Mouse (Mus musculus) MEL (cell line): ENCODE measurements around the gene Card9. TPM values are rescaled to one million over a fixed set of nuclear protein-coding genes. Genes with fewer than 3 reads are reported as not detected.
A peak's percentile ranks its signal among the peaks of the same experiment; 100 is the strongest.

ENCODE experiments used
- DNase-seq: peaks from one replicate; pipeline ENCODE4 v3.0.0; 2011; ENCODE audit warnings: low read depth, low spot score
- H3K27ac ChIP-seq: 2 replicates; pipeline ENCODE4 v1.5.1; 2012; ENCODE audit warnings: low read depth, mild to moderate bottlenecking, control low read depth, low read length, moderate library complexity; ENCODE audit not compliant: control insufficient read depth
- H3K27me3 ChIP-seq, 2 experiments: fragments of 150-350 bp in 1 of 2; sonication (generic) in 1 of 2; 2 replicates each; pipeline ENCODE4 v1.6.1; 2012; ENCODE audit warnings: low read length in 2 of 2, mild to moderate bottlenecking in 2 of 2, improper control_type of control experiment in 1 of 2, moderate library complexity in 1 of 2; ENCODE audit not compliant: insufficient read depth in 2 of 2, control insufficient read depth in 1 of 2
- H3K36me3 ChIP-seq, 2 experiments: 2 replicates each; pipeline ENCODE4 v1.6.1; 2012 to 2014; ENCODE audit warnings: low read length in 2 of 2, improper control_type of control experiment in 1 of 2, inconsistent platforms in 1 of 2, mild to moderate bottlenecking in 1 of 2; ENCODE audit not compliant: insufficient read depth in 2 of 2, control insufficient read depth in 1 of 2
- H3K4me1 ChIP-seq, 2 experiments: fragments of 150-350 bp in 1 of 2; sonication (generic) in 1 of 2; 2 replicates each; pipeline ENCODE4 v1.6.1; 2012; ENCODE audit warnings: low read length in 2 of 2, improper control_type of control experiment in 1 of 2, mild to moderate bottlenecking in 1 of 2; ENCODE audit not compliant: insufficient read depth in 2 of 2, control insufficient read depth in 1 of 2
- H3K4me3 ChIP-seq, 2 experiments: fragments of 150-350 bp in 1 of 2; sonication (generic) in 1 of 2; 2 replicates each; pipeline ENCODE4 v1.5.1; 2012; ENCODE audit warnings: low read depth in 2 of 2, low read length in 2 of 2, mild to moderate bottlenecking in 2 of 2, moderate library complexity in 2 of 2, control low read depth in 1 of 2, improper control_type of control experiment in 1 of 2; ENCODE audit not compliant: control insufficient read depth in 1 of 2, insufficient read depth in 1 of 2
- H3K79me2 ChIP-seq: 2 replicates; pipeline ENCODE4 v1.6.1; 2012; ENCODE audit warnings: mild to moderate bottlenecking, low read length, moderate library complexity; ENCODE audit not compliant: control insufficient read depth, poor library complexity, insufficient read depth
- H3K9ac ChIP-seq: 2 replicates; pipeline ENCODE4 v1.6.1; 2012; ENCODE audit warnings: low read depth, mild to moderate bottlenecking, control low read depth, low read length, moderate library complexity; ENCODE audit not compliant: control insufficient read depth, poor library complexity, severe bottlenecking
- H3K9me3 ChIP-seq: fragments of 150-350 bp; sonication (generic); replicated peaks from 2 replicates; pipeline ENCODE4 v1.6.1; 2012; ENCODE audit warnings: mild to moderate bottlenecking, low read length, improper control_type of control experiment, moderate library complexity; ENCODE audit not compliant: insufficient read depth
- BHLHE40 ChIP-seq: IDR thresholded peaks from 2 replicates; pipeline ENCODE4 v1.6.1; 2012; ENCODE audit warnings: low read depth, mild to moderate bottlenecking, inconsistent platforms, low read length, improper control_type of control experiment, borderline replicate concordance
- CHD1 ChIP-seq: IDR thresholded peaks from 2 replicates; pipeline ENCODE4 v1.6.1; 2012; ENCODE audit warnings: low read depth, mild to moderate bottlenecking, inconsistent platforms, low read length, improper control_type of control experiment
- E2F4 ChIP-seq: IDR thresholded peaks from 2 replicates; pipeline ENCODE4 v1.6.1; 2011; ENCODE audit warnings: low read depth, low read length, improper control_type of control experiment, borderline replicate concordance
- ELF1 ChIP-seq: IDR thresholded peaks from 2 replicates; pipeline ENCODE4 v1.6.1; 2014; ENCODE audit warnings: low read depth, mild to moderate bottlenecking, inconsistent platforms, low read length, improper control_type of control experiment, moderate library complexity
- ETS1 ChIP-seq: IDR thresholded peaks from 2 replicates; pipeline ENCODE4 v1.6.1; 2012; ENCODE audit warnings: low read depth, mild to moderate bottlenecking, inconsistent platforms, low read length, improper control_type of control experiment, moderate library complexity
- GABPA ChIP-seq: IDR thresholded peaks from 2 replicates; pipeline ENCODE4 v1.6.1; 2012; ENCODE audit warnings: low read depth, mild to moderate bottlenecking, inconsistent platforms, low read length, improper control_type of control experiment, moderate library complexity
- JUND ChIP-seq: IDR thresholded peaks from 2 replicates; pipeline ENCODE4 v1.6.1; 2011; ENCODE audit warnings: low read depth, mild to moderate bottlenecking, improper control_type of control experiment, low read length
- MAX ChIP-seq: IDR thresholded peaks from 2 replicates; pipeline ENCODE4 v1.6.1; 2011; ENCODE audit warnings: low read length, improper control_type of control experiment
- MEF2A ChIP-seq: IDR thresholded peaks from 2 replicates; pipeline ENCODE4 v1.6.1; 2014; ENCODE audit warnings: low read depth, mild to moderate bottlenecking, inconsistent platforms, low read length, improper control_type of control experiment; ENCODE audit not compliant: poor library complexity, insufficient replicate concordance, severe bottlenecking; ENCODE audit errors: extremely low read depth
- MXI1 ChIP-seq: IDR thresholded peaks from 2 replicates; pipeline ENCODE4 v1.6.1; 2011; ENCODE audit warnings: mild to moderate bottlenecking, low read depth, low read length, improper control_type of control experiment
- MYB ChIP-seq: IDR thresholded peaks from 2 replicates; pipeline ENCODE4 v1.6.1; 2011; ENCODE audit warnings: mild to moderate bottlenecking, low read depth, low read length, improper control_type of control experiment
- MYC ChIP-seq: IDR thresholded peaks from 2 replicates; pipeline ENCODE4 v1.6.1; 2011; ENCODE audit warnings: low read depth, mild to moderate bottlenecking, low read length, improper control_type of control experiment, moderate library complexity
- NRF1 ChIP-seq: IDR thresholded peaks from 2 replicates; pipeline ENCODE4 v1.6.1; 2014; ENCODE audit warnings: low read depth, mild to moderate bottlenecking, inconsistent platforms, low read length, improper control_type of control experiment, moderate library complexity; ENCODE audit not compliant: poor library complexity, insufficient read depth, severe bottlenecking
- POLR2A ChIP-seq, 2 experiments: IDR thresholded peaks; 2 replicates each; pipeline ENCODE4 v1.6.1; 2011 to 2012; ENCODE audit warnings: low read length in 2 of 2, mild to moderate bottlenecking in 2 of 2, control low read depth in 1 of 2, improper control_type of control experiment in 1 of 2, low read depth in 1 of 2, moderate library complexity in 1 of 2; ENCODE audit not compliant: control insufficient read depth in 1 of 2, insufficient read depth in 1 of 2, poor library complexity in 1 of 2
- POLR2AphosphoS5 ChIP-seq: IDR thresholded peaks from 2 replicates; pipeline ENCODE4 v1.6.1; 2012; ENCODE audit warnings: low read depth, borderline replicate concordance, mild to moderate bottlenecking, inconsistent platforms, low read length, moderate library complexity, mixed read lengths
- SIN3A ChIP-seq: IDR thresholded peaks from 2 replicates; pipeline ENCODE4 v1.6.1; 2012; ENCODE audit warnings: low read length, improper control_type of control experiment, inconsistent platforms
- USF1 ChIP-seq: IDR thresholded peaks from 2 replicates; pipeline ENCODE4 v1.6.1; 2014; ENCODE audit warnings: low read depth, mild to moderate bottlenecking, inconsistent platforms, low read length, improper control_type of control experiment, moderate library complexity
- polyA plus RNA-seq, 2 experiments: library from polyadenylated mRNA; stranded (reverse) in 1 of 2; unstranded in 1 of 2; fragments of >175 nt in 1 of 2; fragments of >200 nt in 1 of 2; gene quantifications; 2 replicates each; pipeline versions ENCODE4 v1.2.1 to v1.2.4; 2012; ENCODE audit warnings: low replicate concordance in 2 of 2, low read depth in 1 of 2; ENCODE audit not compliant: insufficient read length in 2 of 2, insufficient read depth in 1 of 2, missing spikeins in 1 of 2
- total RNA-seq: library from RNA; depleted of rRNA; stranded (reverse); fragments of 300-350 nt; gene quantifications from 2 replicates; pipeline ENCODE4 v1.2.3, GENCODE M21; 2012

The Card9 gene
- total and polyA plus RNA-seq, 3 experiments, result 0.35 to 0.72 TPM; not detected in 1

GRCm38 (mm10) chr2:26342044-26342443, 18.7 kb downstream of the Card9 start:
- no peak overlapping the region for H3K4me3 ChIP-seq
- H3K27ac ChIP-seq, result no peak overlapping the region
- no peaks in the 10 kb centered on the region for H3K79me2 ChIP-seq
- no peaks in the 10 kb centered on the region for H3K9me3 ChIP-seq
- TF ChIP-seq ETS1 (no peak), MYB (no peak), POLR2AphosphoS5 (no peak), MYC (0 out of 2 replicates have a peak, but pooled peaks have one; percentile 41), MXI1 (peak; percentile 87), MAX (peak; percentile 90), SIN3A (peak; percentile 56), USF1 (peak; percentile 65; the same call in 1 of the 2 replicates)
- H3K27me3 ChIP-seq, result no peaks in the 10 kb centered on the region
- H3K36me3 ChIP-seq, result no peaks in the 10 kb centered on the region
- H3K4me1 ChIP-seq, result peaks cover 0 to 12% of the 10 kb centered on the region in 2 experiments; a peak in 2 of 4 replicates
- DNase-seq, result peak; percentile 45
- H3K9ac ChIP-seq, result no peak overlapping the region

- no peaks in the 10 kb centered on the region for H3K9me3 ChIP-seq
- no peaks in the 10 kb centered on the region for H3K27me3 ChIP-seq
- no peak for DNase-seq
- no peaks in the 10 kb centered on the region for H3K79me2 ChIP-seq
- TF ChIP-seq MYB (no peak), JUND (no peak), E2F4 (no peak), MXI1 (no peak), GABPA (no peak), POLR2A (IDR thresholded peaks at IDR 0.05; ENCODE audit: control insufficient read depth in 1 of 2, insufficient read depth in 1 of 2, low read depth in 1 of 2, low read length in 2 of 2, poor library complexity in 1 of 2) (no peak), NRF1 (no peak), ETS1 (no peak), ELF1 (no peak)
- no peaks in the 10 kb centered on the region for H3K36me3 ChIP-seq
- no peak overlapping the region for H3K27ac ChIP-seq
- H3K4me3 ChIP-seq, result no peak overlapping the region
- no peak overlapping the region for H3K9ac ChIP-seq
- H3K4me1 ChIP-seq, result peaks cover 0 to 12% of the 10 kb centered on the region in 2 experiments; a peak in 2 of 4 replicates
Observed at GRCm38 (mm10) chr2:26341510-26341981, 19.2 kb downstream of the Card9 start.

- H3K9me3 ChIP-seq, result no peaks in the 10 kb centered on the region
- no peak overlapping the region for H3K27ac ChIP-seq
- TF ChIP-seq SIN3A (no peak), MEF2A (no peak), CHD1 (no peak), BHLHE40 (no peak), POLR2A (IDR thresholded peaks at IDR 0.05; ENCODE audit: control insufficient read depth in 1 of 2, insufficient read depth in 1 of 2, low read depth in 1 of 2, low read length in 2 of 2, poor library complexity in 1 of 2) (no peak), MYC (no peak), E2F4 (no peak)
- peaks cover 0 to 12% of the 10 kb centered on the region in 2 experiments; a peak in 2 of 4 replicates for H3K4me1 ChIP-seq
- DNase-seq, result no peak
- H3K79me2 ChIP-seq, result no peaks in the 10 kb centered on the region
- no peak overlapping the region for H3K4me3 ChIP-seq
- no peak overlapping the region for H3K9ac ChIP-seq
- H3K36me3 ChIP-seq, result no peaks in the 10 kb centered on the region
- H3K27me3 ChIP-seq, result no peaks in the 10 kb centered on the region
Observed at GRCm38 (mm10) chr2:26339204-26339551, 21.5 kb downstream of the Card9 start.
